Mouse (Mus musculus): ENCODE results near the gene Kdm5c.

Kdm5c gene

DNA sequence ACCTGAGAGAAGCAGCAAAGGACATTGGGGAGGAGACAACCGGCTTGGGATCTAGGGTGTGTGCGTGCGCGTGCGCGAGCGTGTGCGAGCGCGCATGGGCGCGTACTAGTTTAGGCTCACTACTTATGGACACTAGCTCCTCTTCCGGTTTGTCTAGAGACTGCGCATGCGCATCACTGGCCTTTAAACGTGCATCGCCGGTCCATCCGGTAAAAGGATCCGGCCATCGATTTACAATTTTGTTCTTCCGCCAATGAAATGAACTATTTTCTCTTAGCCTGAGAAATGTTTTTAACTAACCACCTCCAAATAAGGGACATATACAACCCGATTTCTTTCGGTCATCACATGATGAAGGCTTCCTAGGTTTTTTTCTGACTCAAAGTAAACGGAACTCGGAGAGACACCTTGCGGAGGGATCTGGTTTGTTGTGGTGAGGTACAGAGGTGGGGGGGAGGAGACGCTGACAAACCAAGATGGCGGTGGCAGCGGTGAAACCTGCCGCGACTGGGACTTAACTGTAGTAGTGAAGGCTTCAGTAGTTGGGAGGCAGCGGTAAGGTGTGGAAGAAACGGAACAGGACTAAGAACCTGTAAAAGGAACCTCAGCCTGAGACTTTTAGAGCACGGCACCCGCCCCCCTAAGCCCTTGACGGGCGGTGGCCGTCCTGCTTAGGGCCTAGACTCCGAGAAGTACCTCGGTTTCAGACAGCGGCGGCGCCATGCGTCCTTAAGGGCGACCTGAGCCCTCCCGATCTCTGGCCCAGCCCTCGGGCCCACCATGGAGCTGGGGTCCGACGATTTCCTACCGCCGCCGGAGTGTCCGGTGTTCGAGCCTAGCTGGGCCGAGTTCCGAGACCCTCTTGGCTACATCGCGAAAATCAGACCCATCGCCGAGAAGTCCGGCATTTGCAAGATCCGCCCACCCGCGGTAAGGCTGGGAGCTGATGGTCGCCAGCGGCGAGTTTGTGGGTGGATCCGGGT is at the start of gene Kdm5c:
Kdm5c (plus strand) TSS at position 240 of the 983 bp plus-strand sequence.
- WGBS: under 1% methylated on average over 69 of the region's 69 CpGs

GRCm38 (mm10) chrX:152191266-152191665 is 41.6 kb upstream of the Kdm5c start:
- 62% methylated on average over 1 of the region's 1 CpGs for WGBS

GRCm38 (mm10) chrX:152197814-152198648 is 34.8 kb upstream of the Kdm5c start:
- 26% methylated on average over 1 of the region's 1 CpGs for WGBS

GRCm38 (mm10) chrX:152201737-152202421 is 30.9 kb upstream of the Kdm5c start:
- 35% methylated on average over 4 of the region's 4 CpGs for WGBS

GRCm38 (mm10) chrX:152202422-152203103 is 30.3 kb upstream of the Kdm5c start:
- WGBS: 47% methylated on average over 6 of the region's 8 CpGs

GRCm38 (mm10) chrX:152203247-152203646 is 29.6 kb upstream of the Kdm5c start:
- WGBS: 28% methylated on average over 4 of the region's 4 CpGs

- 93% methylated on average over 1 of the region's 1 CpGs for whole genome bisulfite sequencing
These were observed 27.3 kb upstream of the Kdm5c start for GRCm38 (mm10) chrX:152205486-152205885.

DNA sequence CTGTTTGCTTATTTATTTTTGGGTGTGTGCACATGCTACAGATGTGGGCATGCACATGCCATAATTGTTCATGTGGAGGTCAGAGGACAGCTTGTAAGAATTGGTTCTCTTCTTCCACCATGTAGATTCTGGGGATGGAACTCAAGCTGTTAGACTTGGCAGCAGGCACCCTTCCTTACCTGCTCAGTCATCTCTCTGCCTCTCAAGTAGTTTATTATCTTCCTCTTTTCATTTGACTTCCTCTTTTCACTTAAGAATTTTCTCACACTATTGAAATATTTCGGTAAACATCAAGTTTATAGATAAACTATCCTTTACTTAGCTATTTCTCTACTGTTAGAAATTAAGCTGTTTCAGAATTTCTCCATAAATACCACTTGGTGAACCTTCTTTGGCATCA is 18.1 kb upstream of the Kdm5c start:
- 83% methylated on average over 1 of the region's 1 CpGs for WGBS

DNA sequence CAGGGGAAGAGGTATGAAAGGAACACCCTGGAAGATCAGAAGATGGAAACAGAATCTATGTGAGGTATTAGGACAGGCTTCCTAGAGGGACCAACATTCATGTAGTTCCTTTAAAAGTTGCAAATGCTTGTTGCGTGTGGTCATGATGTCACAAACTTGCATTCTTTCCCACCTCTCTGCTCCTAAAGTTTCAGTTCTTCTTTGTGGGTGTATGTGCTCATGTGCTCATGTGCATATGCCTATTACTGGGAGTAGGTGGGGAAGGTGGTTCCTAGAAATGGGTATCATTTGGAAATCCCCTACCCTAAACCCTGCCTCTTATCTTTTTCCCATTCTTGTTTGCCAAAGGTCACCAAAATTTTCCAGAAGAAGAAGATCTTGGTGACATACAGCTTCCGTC is 14.3 kb upstream of the Kdm5c start:
- WGBS: 92% methylated on average over 2 of the region's 2 CpGs

DNA sequence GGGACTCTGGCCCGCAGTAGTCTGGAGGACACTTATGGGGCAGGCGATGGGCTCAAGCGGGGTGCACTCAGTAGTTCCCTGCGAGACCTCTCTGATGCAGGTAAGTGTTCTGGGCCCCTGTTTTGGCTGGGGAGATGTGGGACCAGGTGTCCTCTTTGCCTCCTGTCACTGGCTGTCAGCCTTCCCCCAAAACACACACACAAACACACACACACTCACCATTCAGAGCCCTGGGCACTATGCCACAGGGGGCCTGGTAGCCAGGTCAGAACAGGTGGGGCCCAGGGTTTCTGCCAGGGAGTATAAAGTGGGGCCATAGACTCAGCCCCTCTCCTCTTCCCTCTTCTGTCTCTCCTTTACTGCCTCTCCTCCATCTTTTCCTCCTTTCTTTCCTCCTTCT is 11.1 kb upstream of the Kdm5c start:
- 83% methylated on average over 4 of the region's 4 CpGs for WGBS

DNA sequence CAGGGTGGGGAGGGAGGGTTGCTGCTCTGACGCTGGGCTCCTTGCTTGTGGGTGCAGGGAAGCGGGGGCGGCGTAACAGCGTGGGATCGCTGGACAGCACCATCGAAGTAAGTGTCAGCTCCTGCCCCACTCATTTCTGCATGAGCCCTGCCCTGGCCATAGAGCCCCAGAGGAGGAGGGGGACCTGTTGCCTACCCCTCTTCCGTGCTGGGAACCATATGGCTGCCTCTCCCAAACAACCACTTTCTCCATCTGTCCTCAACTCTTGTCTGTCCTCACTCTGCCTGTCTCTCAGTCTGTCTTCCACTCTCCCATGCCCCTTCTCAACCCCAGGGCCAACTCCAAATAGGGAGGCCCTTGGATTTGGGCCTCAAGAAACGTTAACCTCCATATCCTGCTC is 10.6 kb upstream of the Kdm5c start:
- 48% methylated on average over 9 of the region's 9 CpGs for WGBS

- WGBS: 91% methylated on average over 5 of the region's 6 CpGs
These were observed 9.5 kb upstream of the Kdm5c start for GRCm38 (mm10) chrX:152223313-152223712.

- 82% methylated on average over 5 of the region's 5 CpGs for WGBS
These were observed 8.5 kb upstream of the Kdm5c start for GRCm38 (mm10) chrX:152224280-152224679.

GRCm38 (mm10) chrX:152234125-152234524 is 1.3 kb downstream of the Kdm5c start:
- WGBS: 3% methylated on average over 3 of the region's 3 CpGs

- WGBS: 30% methylated on average over 2 of the region's 2 CpGs
These were observed 2.9 kb downstream of the Kdm5c start for GRCm38 (mm10) chrX:152235758-152236157.

DNA sequence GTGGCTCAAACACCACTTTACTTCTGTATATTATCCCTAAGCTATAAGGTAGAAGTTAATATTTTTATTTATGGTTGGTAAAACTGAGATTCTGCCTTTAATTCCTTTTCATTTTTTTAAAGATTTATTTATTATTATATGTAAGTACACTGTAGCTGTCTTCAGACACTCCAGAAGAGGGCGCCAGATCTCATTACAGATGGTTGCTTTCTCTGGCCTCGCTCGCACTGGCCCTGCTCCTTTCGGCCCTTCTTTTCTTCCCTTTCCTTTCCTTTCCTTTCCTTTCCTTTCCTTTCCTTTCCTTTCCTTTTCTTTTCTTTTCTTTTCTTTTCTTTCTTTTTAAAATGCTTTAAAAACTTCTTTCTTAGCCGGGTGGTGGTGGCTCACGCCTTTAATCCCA is 10.3 kb downstream of the Kdm5c start:
- 57% methylated on average over 6 of the region's 6 CpGs for WGBS

GRCm38 (mm10) chrX:152244492-152245189 is 11.8 kb downstream of the Kdm5c start:
- 78% methylated on average over 2 of the region's 2 CpGs for WGBS

DNA sequence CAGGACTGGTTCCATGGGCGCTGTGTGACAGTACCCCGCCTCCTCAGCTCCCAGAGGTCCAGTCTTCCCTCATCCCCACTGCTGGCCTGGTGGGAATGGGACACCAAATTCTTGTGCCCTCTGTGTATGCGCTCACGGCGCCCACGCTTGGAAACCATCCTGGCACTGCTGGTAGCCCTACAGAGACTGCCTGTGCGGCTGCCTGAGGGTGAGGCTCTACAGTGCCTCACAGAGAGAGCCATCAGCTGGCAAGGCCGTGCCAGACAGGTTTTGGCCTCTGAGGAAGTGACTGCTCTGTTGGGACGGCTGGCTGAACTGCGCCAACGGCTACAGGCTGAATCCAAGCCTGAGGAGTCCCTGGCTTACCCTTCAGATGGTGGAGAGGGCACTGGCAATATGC is 38.4 kb downstream of the Kdm5c start:
- WGBS: 69% methylated on average over 11 of the region's 11 CpGs

DNA sequence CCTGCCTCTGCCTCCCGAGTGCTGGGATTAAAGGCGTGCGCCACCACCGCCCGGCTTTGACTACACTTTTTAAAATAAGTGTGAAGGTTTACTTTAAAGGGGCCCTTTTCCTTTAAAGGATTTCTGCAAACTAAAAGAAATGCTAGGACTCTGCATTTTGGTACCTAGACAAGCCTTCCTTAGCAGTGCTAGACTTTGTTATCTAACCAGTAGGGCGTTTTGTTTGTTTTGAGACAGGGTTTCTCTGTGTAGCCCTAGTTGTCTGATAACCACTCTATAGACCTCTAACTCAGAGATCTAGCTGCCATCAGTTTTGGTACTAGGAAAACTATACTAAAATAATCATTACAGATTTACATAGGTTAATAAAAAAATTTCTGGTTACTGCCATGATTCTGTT is 46.6 kb downstream of the Kdm5c start:
- 95% methylated on average over 6 of the region's 6 CpGs for WGBS

GRCm38 (mm10) chrX:152284746-152285145 is 51.9 kb downstream of the Kdm5c start:
- WGBS: 74% methylated on average over 3 of the region's 3 CpGs

DNA sequence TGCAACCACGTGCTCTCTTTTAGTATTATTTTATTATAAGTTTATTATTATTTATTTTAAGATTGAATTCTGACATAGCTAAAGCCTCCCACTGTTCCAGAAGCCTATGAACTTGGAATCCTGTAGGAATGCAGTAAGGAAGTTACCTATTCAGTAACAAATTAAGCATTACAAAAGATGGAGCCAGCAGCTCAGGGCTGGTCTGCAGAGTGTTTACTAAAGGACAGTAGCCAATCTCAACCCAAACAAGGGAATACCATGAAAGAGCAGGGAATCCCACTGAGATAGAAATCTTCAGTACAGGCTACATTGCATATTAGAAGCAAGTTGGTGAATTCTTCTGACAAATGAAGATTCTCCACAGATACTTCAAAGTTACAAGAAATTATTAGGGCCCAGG is 54.2 kb downstream of the Kdm5c start:
- WGBS: 58% methylated on average over 1 of the region's 1 CpGs
